Mouse (Mus musculus): ENCODE results near the gene Nkx2-1. TPM values are rescaled to one million over a fixed set of nuclear protein-coding genes. Genes with fewer than 3 reads are reported as not detected.

Gene Nkx2-1
- polyA plus RNA-seq, 1 experiment from 2014 or later, result 0.99 TPM

- Histone ChIP-seq H3K36me3 (ENCODE audit: control insufficient read depth, insufficient read depth, low read length) (no peaks in the 10 kb centered on the region), H3K27me3 (replicated peaks; ENCODE audit: control insufficient read depth, insufficient read depth, low read length) (peaks cover 98% of the 10 kb centered on the region), H3K4me2 (ENCODE audit: low read depth, low read length) (peak overlapping the region; percentile 55), H3K9me3 (ENCODE audit: control insufficient read depth, low read length) (no peaks in the 10 kb centered on the region), H3K4me1 (ENCODE audit: control insufficient read depth, insufficient read depth, low read length) (no peaks in the 10 kb centered on the region), H3K9ac (ENCODE audit: low read depth, low read length) (no peak overlapping the region), H3K4me3 (ENCODE audit: low read depth, low read length) (peak overlapping the region; percentile 37), H3K27ac (replicated peaks; ENCODE audit: low read depth, low read length) (no peak overlapping the region)
- DNase-seq (ENCODE audit: low spot score) (no peak), ATAC-seq (ENCODE audit: low read depth) (no peak)
- WGBS, result under 1% methylated on average over 42 of the region's 62 CpGs
These were observed 1.9 kb downstream of the Nkx2-1 start for GRCm38 (mm10) chr12:56534651-56535326.

- DNase-seq (ENCODE audit: low spot score), result no peak
These were observed 2.4 kb downstream of the Nkx2-1 start for GRCm38 (mm10) chr12:56534311-56534650.

GRCm38 (mm10) chr12:56533501-56534310 lies 3.0 kb downstream of the Nkx2-1 start:
- H3K27me3 ChIP-seq (replicated peaks; ENCODE audit: control insufficient read depth, insufficient read depth, low read length), result peaks cover 98% of the 10 kb centered on the region
- no peak overlapping the region for H3K9ac ChIP-seq (ENCODE audit: low read depth, low read length)
- H3K4me1 ChIP-seq (ENCODE audit: control insufficient read depth, insufficient read depth, low read length), result no peaks in the 10 kb centered on the region
- H3K4me2 ChIP-seq (ENCODE audit: low read depth, low read length), result peak overlapping the region; percentile 20; the same call in 1 of the 2 replicates
- no peak overlapping the region for H3K27ac ChIP-seq (replicated peaks; ENCODE audit: low read depth, low read length)
- DNase-seq (ENCODE audit: low spot score), result no peak
- ATAC-seq (ENCODE audit: low read depth), result no peak
- 0% methylated on average over 35 of the region's 54 CpGs for whole genome bisulfite sequencing
- no peaks in the 10 kb centered on the region for H3K36me3 ChIP-seq (ENCODE audit: control insufficient read depth, insufficient read depth, low read length)
- peak overlapping the region; percentile 37; the same call in 1 of the 2 replicates for H3K4me3 ChIP-seq (ENCODE audit: low read depth, low read length)
- no peaks in the 10 kb centered on the region for H3K9me3 ChIP-seq (ENCODE audit: control insufficient read depth, low read length)

More at GRCm38 (mm10) chr12:56534311-56534650, 2.4 kb downstream of the Nkx2-1 start:
- Histone ChIP-seq H3K4me1 (ENCODE audit: control insufficient read depth, insufficient read depth, low read length) (no peaks in the 10 kb centered on the region), H3K27ac (replicated peaks; ENCODE audit: low read depth, low read length) (no peak overlapping the region), H3K4me3 (ENCODE audit: low read depth, low read length) (peak overlapping the region; percentile 37), H3K4me2 (ENCODE audit: low read depth, low read length) (peak overlapping the region; percentile 55), H3K9me3 (ENCODE audit: control insufficient read depth, low read length) (no peaks in the 10 kb centered on the region), H3K27me3 (replicated peaks; ENCODE audit: control insufficient read depth, insufficient read depth, low read length) (peaks cover 98% of the 10 kb centered on the region), H3K36me3 (ENCODE audit: control insufficient read depth, insufficient read depth, low read length) (no peaks in the 10 kb centered on the region), H3K9ac (ENCODE audit: low read depth, low read length) (no peak overlapping the region)
- no peak for ATAC-seq (ENCODE audit: low read depth)
- 0% methylated on average over 23 of the region's 24 CpGs for WGBS

- no peak for ATAC-seq (ENCODE audit: low read depth)
- Histone ChIP-seq H3K4me1 (ENCODE audit: control insufficient read depth, insufficient read depth, low read length) (no peaks in the 10 kb centered on the region), H3K36me3 (ENCODE audit: control insufficient read depth, insufficient read depth, low read length) (no peaks in the 10 kb centered on the region), H3K27ac (replicated peaks; ENCODE audit: low read depth, low read length) (no peak overlapping the region), H3K4me3 (ENCODE audit: low read depth, low read length) (peak overlapping the region; percentile 21), H3K4me2 (ENCODE audit: low read depth, low read length) (peak overlapping the region; percentile 20; the same call in 1 of the 2 replicates), H3K27me3 (replicated peaks; ENCODE audit: control insufficient read depth, insufficient read depth, low read length) (peaks cover 98% of the 10 kb centered on the region), H3K9ac (ENCODE audit: low read depth, low read length) (no peak overlapping the region), H3K9me3 (ENCODE audit: control insufficient read depth, low read length) (no peaks in the 10 kb centered on the region)
- DNase-seq (ENCODE audit: low spot score), result no peak
- 0% methylated on average over 22 of the region's 50 CpGs for WGBS
These were observed 3.7 kb downstream of the Nkx2-1 start for GRCm38 (mm10) chr12:56532986-56533495.

- Histone ChIP-seq H3K27me3 (replicated peaks; ENCODE audit: control insufficient read depth, insufficient read depth, low read length) (peaks cover 97% of the 10 kb centered on the region), H3K9ac (ENCODE audit: low read depth, low read length) (no peak overlapping the region), H3K4me3 (ENCODE audit: low read depth, low read length) (no peak overlapping the region), H3K4me1 (ENCODE audit: control insufficient read depth, insufficient read depth, low read length) (no peaks in the 10 kb centered on the region), H3K9me3 (ENCODE audit: control insufficient read depth, low read length) (no peaks in the 10 kb centered on the region), H3K27ac (replicated peaks; ENCODE audit: low read depth, low read length) (no peak overlapping the region), H3K4me2 (ENCODE audit: low read depth, low read length) (no peak overlapping the region), H3K36me3 (ENCODE audit: control insufficient read depth, insufficient read depth, low read length) (no peaks in the 10 kb centered on the region)
- ATAC-seq (ENCODE audit: low read depth) (no peak), DNase-seq (ENCODE audit: low spot score) (no peak)
- 2% methylated on average over 4 of the region's 4 CpGs for WGBS
These were observed 4.6 kb downstream of the Nkx2-1 start for GRCm38 (mm10) chr12:56532142-56532541.

GRCm38 (mm10) chr12:56531051-56531620 lies 5.6 kb downstream of the Nkx2-1 start:
- H3K36me3 ChIP-seq (ENCODE audit: control insufficient read depth, insufficient read depth, low read length), result no peaks in the 10 kb centered on the region
- ATAC-seq (ENCODE audit: low read depth) (no peak), DNase-seq (ENCODE audit: low spot score) (no peak)
- H3K9ac ChIP-seq (ENCODE audit: low read depth, low read length), result no peak overlapping the region
- no peak overlapping the region for H3K4me3 ChIP-seq (ENCODE audit: low read depth, low read length)
- no peak overlapping the region for H3K27ac ChIP-seq (replicated peaks; ENCODE audit: low read depth, low read length)
- no peaks in the 10 kb centered on the region for H3K9me3 ChIP-seq (ENCODE audit: control insufficient read depth, low read length)
- no peaks in the 10 kb centered on the region for H3K4me1 ChIP-seq (ENCODE audit: control insufficient read depth, insufficient read depth, low read length)
- no peak overlapping the region for H3K4me2 ChIP-seq (ENCODE audit: low read depth, low read length)
- H3K27me3 ChIP-seq (replicated peaks; ENCODE audit: control insufficient read depth, insufficient read depth, low read length), result peaks cover 97% of the 10 kb centered on the region
- WGBS, result 4% methylated on average over 3 of the region's 3 CpGs

- H3K27ac ChIP-seq (replicated peaks; ENCODE audit: low read depth, low read length), result no peak overlapping the region
- WGBS, result 0% methylated on average over 3 of the region's 3 CpGs
- no peak for ATAC-seq (ENCODE audit: low read depth)
These were observed 6.8 kb downstream of the Nkx2-1 start for GRCm38 (mm10) chr12:56529931-56530330.

GRCm38 (mm10) chr12:56528881-56529681 lies 7.6 kb downstream of the Nkx2-1 start:
- WGBS, result under 1% methylated on average over 36 of the region's 36 CpGs
- Histone ChIP-seq H3K27ac (replicated peaks; ENCODE audit: low read depth, low read length) (no peak overlapping the region), H3K9ac (ENCODE audit: low read depth, low read length) (no peak overlapping the region), H3K4me1 (ENCODE audit: control insufficient read depth, insufficient read depth, low read length) (no peaks in the 10 kb centered on the region), H3K9me3 (ENCODE audit: control insufficient read depth, low read length) (no peaks in the 10 kb centered on the region), H3K27me3 (replicated peaks; ENCODE audit: control insufficient read depth, insufficient read depth, low read length) (peaks cover 95% of the 10 kb centered on the region), H3K4me3 (ENCODE audit: low read depth, low read length) (no peak overlapping the region), H3K4me2 (ENCODE audit: low read depth, low read length) (no peak overlapping the region), H3K36me3 (ENCODE audit: control insufficient read depth, insufficient read depth, low read length) (no peaks in the 10 kb centered on the region)
- DNase-seq (ENCODE audit: low spot score), result no peak
- ATAC-seq (ENCODE audit: low read depth), result no peak

More at GRCm38 (mm10) chr12:56529931-56530330, 6.8 kb downstream of the Nkx2-1 start:
- no peak overlapping the region for H3K4me3 ChIP-seq (ENCODE audit: low read depth, low read length)
- H3K9ac ChIP-seq (ENCODE audit: low read depth, low read length), result no peak overlapping the region
- no peak for DNase-seq (ENCODE audit: low spot score)
- H3K9me3 ChIP-seq (ENCODE audit: control insufficient read depth, low read length), result no peaks in the 10 kb centered on the region
- H3K4me1 ChIP-seq (ENCODE audit: control insufficient read depth, insufficient read depth, low read length), result no peaks in the 10 kb centered on the region
- no peaks in the 10 kb centered on the region for H3K36me3 ChIP-seq (ENCODE audit: control insufficient read depth, insufficient read depth, low read length)
- peaks cover 95% of the 10 kb centered on the region for H3K27me3 ChIP-seq (replicated peaks; ENCODE audit: control insufficient read depth, insufficient read depth, low read length)
- no peak overlapping the region for H3K4me2 ChIP-seq (ENCODE audit: low read depth, low read length)
